Mouse (Mus musculus) liver, adult 2 months (tissue): ENCODE results near the gene Sycp1.

Source experiments
- CTCF ChIP-seq: fragments of 200-500 bp; IDR thresholded peaks from 2 replicates; pipeline ENCODE4 v1.5.1; 2011; ENCODE audit warnings: low read depth, low read length, control low read depth
- POLR2A ChIP-seq: fragments of 200-500 bp; IDR thresholded peaks from 2 replicates; pipeline ENCODE4 v1.6.1; 2011; ENCODE audit warnings: low read length, control low read depth; ENCODE audit not compliant: insufficient read depth; ENCODE audit errors: extremely low read depth

- TF ChIP-seq POLR2A (no peak), CTCF (no peak)
These were observed 19.7 kb upstream of the Sycp1 start for GRCm38 (mm10) chr3:102955596-102955995.
